Mouse (Mus musculus) hindbrain, embryonic 11.5 days (tissue): ENCODE results near the gene Bag1. TPM values are rescaled to one million over a fixed set of nuclear protein-coding genes. Genes with fewer than 3 reads are reported as not detected.

ENCODE experiments used
- ATAC-seq: fragments of 200-750 bp; cut with Nextera tagmentation; 2 replicates; pipeline ENCODE4 v1.8.0; 2017; ENCODE audit warnings: mild to moderate bottlenecking, moderate TSS enrichment, moderate library complexity; ENCODE audit not compliant: low FRiP score
- DNase-seq: peaks from one replicate; pipeline ENCODE4 v3.0.0-alpha.2; 2015; ENCODE audit warnings: low spot score
- H3K27ac ChIP-seq: fragments of 300-500 bp; sonication (generic); 2 replicates; pipeline ENCODE4 v1.5.1; 2014; ENCODE audit warnings: mild to moderate bottlenecking, low read depth, low read length
- H3K27me3 ChIP-seq: fragments of 300-500 bp; sonication (generic); 2 replicates; pipeline ENCODE4 v1.6.1; 2014; ENCODE audit warnings: mild to moderate bottlenecking, low read length, moderate library complexity, mixed read lengths; ENCODE audit not compliant: control insufficient read depth, insufficient read depth
- H3K36me3 ChIP-seq: fragments of 300-500 bp; sonication (generic); 2 replicates; pipeline ENCODE4 v1.6.1; 2014; ENCODE audit warnings: mild to moderate bottlenecking, low read length, moderate library complexity, mixed read lengths; ENCODE audit not compliant: control insufficient read depth, insufficient read depth
- H3K4me1 ChIP-seq: fragments of 300-500 bp; sonication (generic); replicated peaks from 2 replicates; pipeline ENCODE4 v1.6.1; 2014; ENCODE audit warnings: low read length, mixed read lengths; ENCODE audit not compliant: control insufficient read depth, insufficient read depth
- H3K4me2 ChIP-seq: fragments of 300-500 bp; sonication (generic); replicated peaks from 2 replicates; pipeline ENCODE4 v1.6.1; 2014; ENCODE audit warnings: mild to moderate bottlenecking, low read depth, low read length
- H3K4me3 ChIP-seq: fragments of 300-500 bp; sonication (generic); 2 replicates; pipeline ENCODE4 v1.5.1; 2014; ENCODE audit warnings: low read depth, low read length
- H3K9ac ChIP-seq: fragments of 300-500 bp; sonication (generic); 2 replicates; pipeline ENCODE4 v1.6.1; 2014; ENCODE audit warnings: low read depth, low read length
- H3K9me3 ChIP-seq: fragments of 300-500 bp; sonication (generic); 2 replicates; pipeline ENCODE4 v1.6.1; 2016; ENCODE audit warnings: low read length; ENCODE audit not compliant: control insufficient read depth
- WGBS: fragments of 180-500 bp; shearing (Covaris S2); extraction: QIAGEN DNeasy Blood & Tissue Kit; methylation state at CpG from one replicate; pipeline ENCODE4 v1.1.7; 2014; 5-methylcytosine and 5-hydroxymethylcytosine counted together
- polyA plus RNA-seq: library from polyadenylated mRNA; unstranded; fragments of >200 nt; fragmentation: Nextera tagmentation; extraction: Ambion mirVana; gene quantifications from 2 replicates; pipeline ENCODE4 v1.2.1, GENCODE M21; 2014

The Bag1 gene
- polyA plus RNA-seq: 259 and 262 TPM in 2 replicates

DNA sequence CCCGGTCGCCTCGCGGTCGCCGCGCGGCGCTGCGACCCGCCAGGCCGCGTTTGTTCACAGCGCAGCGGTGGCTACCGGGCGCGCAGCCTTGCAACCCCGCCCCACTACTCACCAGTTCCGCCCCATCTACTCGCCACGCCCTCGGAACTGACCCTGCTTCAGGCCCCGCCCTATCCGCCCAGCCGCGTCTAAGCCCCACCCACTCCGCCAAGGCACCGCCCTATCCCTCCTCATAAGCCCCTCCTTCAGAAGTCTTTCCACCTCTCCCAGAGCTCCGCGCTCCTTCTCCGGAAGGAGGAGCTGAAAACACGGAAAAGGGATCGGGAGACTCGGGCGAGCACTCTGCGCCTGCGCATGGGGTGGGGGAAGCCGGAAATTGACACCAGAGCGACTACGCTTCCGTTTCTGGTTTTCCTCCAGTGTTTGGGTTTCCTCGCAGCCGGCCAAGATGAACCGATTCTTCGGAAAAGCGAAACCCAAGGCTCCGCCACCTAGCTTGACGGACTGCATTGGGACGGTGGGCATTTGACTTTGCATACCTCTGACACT, at the start of gene Bag1, which contains the start of gene Chmp5:
TSS of gene Bag1 (minus strand) at position 135 of the 549 bp plus-strand sequence.
TSS of gene Chmp5 (plus strand) at position 248 of the 549 bp plus-strand sequence.
- H3K9ac ChIP-seq: peak within 1 kb of the TSS; percentile 85
- peak within 1 kb of the TSS; percentile 79 for H3K27ac ChIP-seq
- WGBS: under 1% methylated on average over 49 of the region's 50 CpGs
- peak within 1 kb of the TSS; percentile 90 for H3K4me3 ChIP-seq
- ATAC-seq (peak; percentile 99), DNase-seq (peak; percentile 98)
- H3K4me1 ChIP-seq: no peaks in the 10 kb centered on the region; the same call in 1 of the 2 replicates
- no peaks in the 10 kb centered on the region for H3K27me3 ChIP-seq
- peak within 1 kb of the TSS; percentile 72 for H3K4me2 ChIP-seq
- H3K9me3 ChIP-seq: no peaks in the 10 kb centered on the region
- peaks cover 6% of the 10 kb centered on the region; the same call in 1 of the 2 replicates for H3K36me3 ChIP-seq

DNA sequence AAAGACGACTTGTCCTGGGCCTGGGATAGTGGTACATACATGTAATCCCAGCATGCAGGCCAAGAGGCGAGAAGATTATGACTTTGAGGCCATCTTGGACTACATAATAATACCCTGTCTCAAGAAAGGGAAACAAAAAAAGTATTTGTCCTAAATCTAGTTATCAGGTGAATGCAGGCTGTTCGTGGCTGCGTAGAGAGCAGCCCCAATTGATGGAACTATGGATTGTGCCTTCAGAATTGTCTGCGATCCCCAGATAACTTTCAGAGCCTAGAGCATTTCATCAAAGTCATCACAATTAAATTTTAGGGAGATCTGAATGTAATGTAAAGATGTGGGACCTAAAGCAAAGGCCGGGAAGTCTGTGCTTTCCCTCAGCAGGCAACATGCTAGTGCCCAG, 48.2 kb upstream of the Bag1 start:
- Histone ChIP-seq H3K4me3 (no peak overlapping the region), H3K4me2 (no peak overlapping the region), H3K4me1 (no peaks in the 10 kb centered on the region), H3K9ac (no peak overlapping the region), H3K9me3 (no peaks in the 10 kb centered on the region), H3K27me3 (no peaks in the 10 kb centered on the region), H3K27ac (no peak overlapping the region), H3K36me3 (peaks cover 13% of the 10 kb centered on the region; the same call in 1 of the 2 replicates)
- ATAC-seq (no peak), DNase-seq (no peak)
- WGBS: 93% methylated on average over 6 of the region's 6 CpGs

DNA sequence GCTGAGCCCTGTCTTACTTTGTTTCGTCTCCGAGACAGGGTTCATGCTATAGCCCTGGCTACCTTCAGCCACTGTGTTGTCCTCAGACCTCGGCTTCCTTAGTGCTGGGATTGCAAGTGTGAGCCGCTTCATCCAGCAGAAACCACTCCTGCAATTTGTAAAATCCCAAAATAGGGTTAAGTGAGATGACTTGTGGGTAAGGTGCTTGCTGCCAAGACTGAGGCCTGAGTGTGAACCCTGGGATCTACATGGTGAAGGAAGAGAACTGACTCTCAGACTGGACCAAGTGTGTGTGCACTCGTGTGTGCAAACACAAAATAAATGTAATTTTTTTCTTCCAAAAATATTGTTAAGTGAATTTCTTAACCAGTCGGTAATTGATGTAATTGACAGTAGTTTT, 41.5 kb upstream of the Bag1 start:
- no peak overlapping the region for H3K4me2 ChIP-seq
- no peak overlapping the region for H3K4me3 ChIP-seq
- WGBS: 87% methylated on average over 6 of the region's 6 CpGs
- H3K4me1 ChIP-seq: no peaks in the 10 kb centered on the region
- H3K36me3 ChIP-seq: no peaks in the 10 kb centered on the region
- no peaks in the 10 kb centered on the region for H3K27me3 ChIP-seq
- DNase-seq: no peak
- H3K9ac ChIP-seq: no peak overlapping the region
- no peaks in the 10 kb centered on the region for H3K9me3 ChIP-seq
- no peak overlapping the region for H3K27ac ChIP-seq
- no peak for ATAC-seq

DNA sequence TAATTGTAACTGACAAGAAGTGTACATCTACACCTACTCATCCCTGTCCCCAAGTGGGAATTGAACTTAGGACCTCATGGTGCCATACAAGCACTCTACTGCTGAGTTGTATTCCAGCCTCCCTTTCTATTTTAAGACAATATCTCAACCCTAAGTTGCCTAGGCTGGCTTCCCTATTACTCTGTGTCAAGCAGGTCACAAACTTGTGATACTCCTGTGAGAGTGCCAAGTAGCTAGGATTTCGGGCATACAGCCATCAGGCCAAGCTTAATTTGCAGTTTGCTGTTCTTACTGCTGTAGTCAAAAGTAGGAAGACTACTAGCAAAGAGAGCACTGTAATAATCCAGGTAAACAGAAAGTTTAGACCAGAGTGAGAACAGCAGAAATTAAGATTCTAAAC, 35.6 kb upstream of the Bag1 start:
- no peaks in the 10 kb centered on the region for H3K4me1 ChIP-seq
- WGBS: 87% methylated on average over 1 of the region's 1 CpGs
- no peaks in the 10 kb centered on the region for H3K27me3 ChIP-seq
- H3K9me3 ChIP-seq: no peaks in the 10 kb centered on the region
- no peak overlapping the region for H3K9ac ChIP-seq
- H3K36me3 ChIP-seq: no peaks in the 10 kb centered on the region
- no peak overlapping the region for H3K27ac ChIP-seq
- DNase-seq (no peak), ATAC-seq (no peak)
- no peak overlapping the region for H3K4me2 ChIP-seq
- H3K4me3 ChIP-seq: no peak overlapping the region

DNA sequence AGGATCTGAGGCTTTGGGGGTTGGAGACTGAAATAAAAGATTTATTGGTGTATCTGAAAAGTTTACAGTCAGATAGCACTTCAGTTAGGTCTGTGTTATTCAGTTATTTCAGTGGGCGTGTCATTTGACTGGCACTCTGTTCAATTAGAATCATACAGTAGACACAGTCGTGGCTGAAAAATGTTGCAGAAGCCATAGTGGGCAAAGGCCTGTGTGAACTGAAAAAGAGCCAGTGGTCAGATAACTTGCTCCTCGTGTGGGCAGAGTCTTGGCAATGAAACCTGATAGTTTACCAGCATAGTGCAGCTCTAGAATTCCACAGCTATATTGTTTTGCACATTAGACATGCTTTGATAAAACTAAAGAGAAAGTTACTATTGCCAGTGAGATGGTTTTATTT, 34.4 kb upstream of the Bag1 start:
- H3K4me1 ChIP-seq: no peaks in the 10 kb centered on the region
- H3K27me3 ChIP-seq: no peaks in the 10 kb centered on the region
- no peak overlapping the region for H3K27ac ChIP-seq
- no peak for DNase-seq
- no peak overlapping the region for H3K9ac ChIP-seq
- H3K4me3 ChIP-seq: no peak overlapping the region
- no peaks in the 10 kb centered on the region for H3K36me3 ChIP-seq
- H3K4me2 ChIP-seq: no peak overlapping the region
- ATAC-seq: no peak
- WGBS: 81% methylated on average over 3 of the region's 3 CpGs
- no peaks in the 10 kb centered on the region for H3K9me3 ChIP-seq

DNA sequence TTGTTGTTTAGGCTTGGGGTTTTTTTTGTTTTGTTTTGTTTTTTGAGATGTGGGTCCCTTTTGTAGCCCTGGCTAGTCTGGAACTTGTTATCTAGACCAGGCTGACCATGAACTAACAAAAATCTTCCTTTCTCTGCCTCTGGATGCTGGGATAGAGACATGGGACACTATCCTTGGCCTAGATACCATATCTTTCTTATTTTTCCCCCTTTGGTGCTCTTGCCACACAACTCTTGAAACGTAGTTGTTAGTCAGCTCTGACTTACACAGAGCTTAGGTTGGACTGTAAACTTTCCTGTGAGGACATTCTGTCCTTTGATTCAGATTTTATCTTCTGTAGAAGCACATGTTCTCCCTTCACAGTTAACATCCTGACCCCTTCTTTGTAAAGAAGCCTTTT, 31.3 kb upstream of the Bag1 start:
- no peak overlapping the region for H3K4me2 ChIP-seq
- WGBS: 88% methylated on average over 1 of the region's 1 CpGs
- no peak for DNase-seq
- H3K36me3 ChIP-seq: no peaks in the 10 kb centered on the region
- no peak overlapping the region for H3K4me3 ChIP-seq
- no peaks in the 10 kb centered on the region for H3K4me1 ChIP-seq
- ATAC-seq: no peak
- H3K27me3 ChIP-seq: no peaks in the 10 kb centered on the region
- H3K9me3 ChIP-seq: no peaks in the 10 kb centered on the region
- no peak overlapping the region for H3K9ac ChIP-seq
- no peak overlapping the region for H3K27ac ChIP-seq

DNA sequence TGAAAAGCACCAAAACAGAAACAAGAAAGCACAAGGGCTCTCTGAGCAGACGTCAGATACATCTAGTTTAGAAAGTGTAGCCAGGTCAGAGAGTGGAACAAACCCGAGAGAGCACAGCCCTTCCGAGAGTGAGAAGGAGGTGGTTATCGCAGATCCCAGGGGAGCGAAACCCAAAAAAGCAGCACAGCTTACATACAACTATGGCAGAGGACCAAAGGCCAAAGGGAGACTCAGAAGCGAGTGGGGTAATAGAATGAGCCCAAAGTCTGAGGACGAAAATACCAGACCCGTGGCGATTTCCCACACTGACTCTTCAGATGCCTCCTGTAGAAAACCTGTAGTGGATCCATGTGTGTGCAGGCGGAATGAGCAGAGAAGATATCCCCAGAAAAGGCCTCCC, 28.6 kb upstream of the Bag1 start:
- no peaks in the 10 kb centered on the region for H3K9me3 ChIP-seq
- no peak overlapping the region for H3K4me2 ChIP-seq
- 93% methylated on average over 10 of the region's 10 CpGs for WGBS
- ATAC-seq: no peak
- H3K27ac ChIP-seq: no peak overlapping the region
- no peaks in the 10 kb centered on the region; the same call in 1 of the 2 replicates for H3K4me1 ChIP-seq
- no peak overlapping the region for H3K4me3 ChIP-seq
- H3K36me3 ChIP-seq: no peaks in the 10 kb centered on the region
- no peak overlapping the region for H3K9ac ChIP-seq
- no peaks in the 10 kb centered on the region for H3K27me3 ChIP-seq
- no peak for DNase-seq

DNA sequence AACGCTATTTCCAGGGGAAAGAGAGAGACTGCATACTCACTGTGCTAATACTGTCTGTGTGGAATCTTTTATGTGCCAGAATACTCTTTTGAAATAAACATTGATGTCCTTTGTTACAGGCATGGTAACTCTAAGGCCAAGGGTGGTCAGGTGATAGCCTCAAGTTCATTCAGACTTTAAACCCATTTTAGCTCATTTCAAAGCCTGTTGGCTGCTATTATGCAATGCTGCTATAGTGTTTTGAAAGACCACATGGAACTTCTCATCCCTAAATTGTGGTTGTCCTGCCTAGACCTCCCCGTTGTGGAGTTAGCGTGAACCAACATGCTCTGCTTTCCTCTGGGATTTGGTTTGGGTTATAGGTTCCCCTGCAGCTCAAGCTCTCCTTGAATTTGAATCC, 27.6 kb upstream of the Bag1 start:
- ATAC-seq: no peak
- Histone ChIP-seq H3K36me3 (no peaks in the 10 kb centered on the region), H3K27me3 (no peaks in the 10 kb centered on the region), H3K4me3 (no peak overlapping the region), H3K4me1 (no peaks in the 10 kb centered on the region; the same call in 1 of the 2 replicates), H3K27ac (no peak overlapping the region), H3K4me2 (no peak overlapping the region), H3K9ac (no peak overlapping the region), H3K9me3 (no peaks in the 10 kb centered on the region)
- 96% methylated on average over 3 of the region's 3 CpGs for WGBS
- DNase-seq: no peak

DNA sequence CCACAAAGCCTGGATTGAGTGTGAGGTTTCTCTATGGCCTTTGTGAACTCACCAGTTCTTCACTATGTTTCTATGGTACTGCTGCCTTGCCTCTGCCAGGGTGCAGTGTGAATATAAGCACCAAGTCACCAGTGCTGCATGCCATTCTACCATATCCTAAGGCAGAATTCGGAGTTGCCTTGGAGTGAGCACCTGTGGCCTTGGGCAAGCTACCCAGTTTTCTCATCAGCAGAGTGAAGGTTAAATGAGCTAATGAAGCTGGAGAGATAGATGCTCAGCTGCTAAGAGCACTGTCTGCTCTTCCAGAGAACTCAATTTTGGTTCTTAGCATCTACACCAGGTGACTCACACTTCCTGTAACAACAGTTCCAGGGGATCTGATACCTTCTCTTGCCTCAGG, 25.9 kb upstream of the Bag1 start:
- Histone ChIP-seq H3K9ac (no peak overlapping the region), H3K4me3 (no peak overlapping the region), H3K4me2 (no peak overlapping the region), H3K9me3 (no peaks in the 10 kb centered on the region), H3K36me3 (no peaks in the 10 kb centered on the region), H3K27ac (no peak overlapping the region), H3K4me1 (no peaks in the 10 kb centered on the region; the same call in 1 of the 2 replicates), H3K27me3 (no peaks in the 10 kb centered on the region)
- DNase-seq (no peak), ATAC-seq (no peak)
- 100% methylated on average over 1 of the region's 1 CpGs for WGBS
